Mouse (Mus musculus): ENCODE measurements around the gene Gm20662. TPM values are rescaled to one million over a fixed set of nuclear protein-coding genes. Genes with fewer than 3 reads are reported as not detected.

Gene Gm20662
- polyA plus RNA-seq, 1 experiment from 2014 or later = 0.25 TPM

- WGBS = 85% methylated on average over 7 of the region's 7 CpGs
- H3K36me3 ChIP-seq (ENCODE audit: insufficient read depth, low read length) = peaks cover 32% of the 10 kb centered on the region
- peak; percentile 44; the same call in 1 of the 2 replicates for TF ChIP-seq CTCF (IDR thresholded peaks at IDR 0.05; ENCODE audit: low read depth)
- DNase-seq (ENCODE audit: low spot score) = no peak
- no peak overlapping the region for H3K4me3 ChIP-seq (replicated peaks; ENCODE audit: low read depth, low read length)
- no peak overlapping the region for H3K27ac ChIP-seq
- no peaks in the 10 kb centered on the region for H3K27me3 ChIP-seq (ENCODE audit: insufficient read depth, low read length)
- no peak overlapping the region for H3K4me2 ChIP-seq (ENCODE audit: low read length)
- ATAC-seq (replicated peaks; ENCODE audit: low FRiP score, low read depth) = no peak
- H3K4me1 ChIP-seq (replicated peaks; ENCODE audit: insufficient read depth, low read length) = no peaks in the 10 kb centered on the region
- H3K9me3 ChIP-seq (replicated peaks; ENCODE audit: low read length) = no peaks in the 10 kb centered on the region
- no peak overlapping the region for H3K9ac ChIP-seq (ENCODE audit: low read depth, low read length)
Measured at GRCm38 (mm10) chr9:108067199-108067598, 71.0 kb downstream of the Gm20662 start.

GRCm38 (mm10) chr9:108067900-108068299 is 71.8 kb downstream of the Gm20662 start:
- DNase-seq (ENCODE audit: low spot score) = peak; percentile 92
- Histone ChIP-seq H3K9ac (ENCODE audit: low read depth, low read length) (no peak overlapping the region), H3K4me1 (replicated peaks; ENCODE audit: insufficient read depth, low read length) (no peaks in the 10 kb centered on the region), H3K4me3 (replicated peaks; ENCODE audit: low read depth, low read length) (no peak overlapping the region), H3K9me3 (replicated peaks; ENCODE audit: low read length) (no peaks in the 10 kb centered on the region), H3K4me2 (ENCODE audit: low read length) (no peak overlapping the region), H3K27ac (no peak overlapping the region), H3K36me3 (ENCODE audit: insufficient read depth, low read length) (peaks cover 27% of the 10 kb centered on the region; the same call in 1 of the 2 replicates), H3K27me3 (ENCODE audit: insufficient read depth, low read length) (no peaks in the 10 kb centered on the region)
- TF ChIP-seq CTCF (IDR thresholded peaks at IDR 0.05; ENCODE audit: low read depth) = peak; percentile 98
- no peak for ATAC-seq (replicated peaks; ENCODE audit: low FRiP score, low read depth)
- WGBS = 16% methylated on average over 8 of the region's 8 CpGs

- ATAC-seq (replicated peaks; ENCODE audit: low FRiP score, low read depth) = no peak
- Histone ChIP-seq H3K27me3 (ENCODE audit: insufficient read depth, low read length) (no peaks in the 10 kb centered on the region), H3K27ac (no peak overlapping the region), H3K4me1 (replicated peaks; ENCODE audit: insufficient read depth, low read length) (no peaks in the 10 kb centered on the region), H3K4me3 (replicated peaks; ENCODE audit: low read depth, low read length) (no peak overlapping the region), H3K4me2 (ENCODE audit: low read length) (no peak overlapping the region), H3K9ac (ENCODE audit: low read depth, low read length) (no peak overlapping the region), H3K9me3 (replicated peaks; ENCODE audit: low read length) (no peaks in the 10 kb centered on the region), H3K36me3 (ENCODE audit: insufficient read depth, low read length) (peaks cover 17% of the 10 kb centered on the region; the same call in 1 of the 2 replicates)
- TF ChIP-seq CTCF (IDR thresholded peaks at IDR 0.05; ENCODE audit: low read depth) = no peak
- 93% methylated on average over 9 of the region's 9 CpGs for WGBS
- DNase-seq (ENCODE audit: low spot score) = no peak
Measured at GRCm38 (mm10) chr9:108069007-108069406, 72.9 kb downstream of the Gm20662 start.

DNA sequence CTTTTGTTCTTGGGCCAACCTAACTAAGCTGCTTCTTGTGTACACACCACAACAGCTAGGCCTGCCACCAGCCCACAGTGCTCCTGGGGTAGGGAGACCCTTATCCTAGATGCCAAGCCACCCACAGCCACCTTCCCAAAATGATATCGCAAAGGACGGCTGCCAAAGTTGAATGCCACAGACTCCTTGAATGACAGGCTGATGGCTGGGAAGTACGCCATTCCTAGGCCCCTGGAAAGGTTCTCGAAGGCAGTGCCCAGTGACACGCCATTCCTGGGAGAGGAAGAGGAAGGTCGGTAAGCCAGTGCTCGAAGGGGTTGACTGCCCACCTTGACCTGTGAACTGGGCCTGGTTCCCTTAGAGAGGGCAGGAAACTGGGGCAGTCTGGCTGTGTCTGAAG is 73.4 kb downstream of the Gm20662 start:
- Histone ChIP-seq H3K4me1 (replicated peaks; ENCODE audit: insufficient read depth, low read length) (no peaks in the 10 kb centered on the region), H3K4me3 (replicated peaks; ENCODE audit: low read depth, low read length) (no peak overlapping the region), H3K4me2 (ENCODE audit: low read length) (no peak overlapping the region), H3K9ac (ENCODE audit: low read depth, low read length) (no peak overlapping the region), H3K27ac (no peak overlapping the region), H3K9me3 (replicated peaks; ENCODE audit: low read length) (no peaks in the 10 kb centered on the region), H3K27me3 (ENCODE audit: insufficient read depth, low read length) (no peaks in the 10 kb centered on the region), H3K36me3 (ENCODE audit: insufficient read depth, low read length) (peaks cover 14% of the 10 kb centered on the region; the same call in 1 of the 2 replicates)
- no peak for DNase-seq (ENCODE audit: low spot score)
- WGBS = 85% methylated on average over 7 of the region's 7 CpGs
- no peak for ATAC-seq (replicated peaks; ENCODE audit: low FRiP score, low read depth)
- TF ChIP-seq CTCF (IDR thresholded peaks at IDR 0.05; ENCODE audit: low read depth) = no peak

DNA sequence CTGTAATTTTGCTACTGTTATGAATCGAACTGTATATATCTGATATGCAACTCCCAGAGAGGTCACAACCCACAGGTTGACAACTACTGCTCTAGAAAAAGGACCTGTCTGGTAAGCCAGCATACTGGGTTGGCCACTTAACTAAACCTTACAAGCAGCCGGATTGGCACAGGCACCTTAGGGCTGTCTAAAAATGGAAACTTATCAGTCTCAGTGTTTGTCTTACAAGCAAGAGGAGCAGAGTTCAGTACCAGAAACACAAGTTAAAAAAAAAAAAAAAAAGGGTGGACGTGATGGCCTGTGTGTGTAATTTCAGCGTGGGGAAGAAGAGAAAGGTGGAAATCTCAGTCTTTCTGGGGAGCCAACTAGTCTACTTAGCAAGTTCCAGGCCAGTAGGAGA is 75.7 kb downstream of the Gm20662 start:
- Histone ChIP-seq H3K4me1 (replicated peaks; ENCODE audit: insufficient read depth, low read length) (no peaks in the 10 kb centered on the region), H3K27ac (no peak overlapping the region), H3K4me2 (ENCODE audit: low read length) (no peak overlapping the region), H3K27me3 (ENCODE audit: insufficient read depth, low read length) (no peaks in the 10 kb centered on the region), H3K4me3 (replicated peaks; ENCODE audit: low read depth, low read length) (no peak overlapping the region), H3K36me3 (ENCODE audit: insufficient read depth, low read length) (peaks cover 14% of the 10 kb centered on the region; the same call in 1 of the 2 replicates), H3K9me3 (replicated peaks; ENCODE audit: low read length) (no peaks in the 10 kb centered on the region), H3K9ac (ENCODE audit: low read depth, low read length) (no peak overlapping the region)
- ATAC-seq (replicated peaks; ENCODE audit: low FRiP score, low read depth) = no peak
- 92% methylated on average over 4 of the region's 4 CpGs for WGBS
- TF ChIP-seq CTCF (IDR thresholded peaks at IDR 0.05; ENCODE audit: low read depth) = no peak
- no peak for DNase-seq (ENCODE audit: low spot score)

DNA sequence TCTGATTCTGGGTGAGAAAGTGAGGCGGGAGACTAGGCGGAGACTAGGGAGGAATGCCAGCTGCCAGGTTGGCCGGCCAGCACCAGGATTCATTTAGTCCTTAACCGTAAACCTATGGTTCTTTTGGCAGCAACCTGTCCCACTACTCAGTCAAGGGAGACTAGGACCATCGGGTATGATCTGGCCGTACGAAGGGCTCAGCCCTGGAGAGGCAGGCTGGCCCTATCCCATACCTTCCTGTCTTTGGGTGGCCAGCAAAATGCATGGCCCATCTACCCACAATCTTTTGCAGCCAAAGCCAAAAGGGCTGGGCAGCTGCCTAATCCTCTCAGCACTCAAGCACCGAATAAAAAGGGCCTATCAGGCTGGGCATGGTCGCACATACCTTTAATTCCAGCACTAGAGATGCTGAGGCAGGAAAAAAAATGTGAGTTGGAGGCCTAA is 76.4 kb downstream of the Gm20662 start:
- 75% methylated on average over 9 of the region's 9 CpGs for WGBS
- no peak for ATAC-seq (replicated peaks; ENCODE audit: low FRiP score, low read depth)
- H3K4me3 ChIP-seq (replicated peaks; ENCODE audit: low read depth, low read length) = no peak overlapping the region
- no peaks in the 10 kb centered on the region for H3K9me3 ChIP-seq (replicated peaks; ENCODE audit: low read length)
- H3K4me1 ChIP-seq (replicated peaks; ENCODE audit: insufficient read depth, low read length) = no peaks in the 10 kb centered on the region
- H3K9ac ChIP-seq (ENCODE audit: low read depth, low read length) = no peak overlapping the region
- no peak for TF ChIP-seq CTCF (IDR thresholded peaks at IDR 0.05; ENCODE audit: low read depth)
- no peaks in the 10 kb centered on the region for H3K27me3 ChIP-seq (ENCODE audit: insufficient read depth, low read length)
- no peak overlapping the region for H3K4me2 ChIP-seq (ENCODE audit: low read length)
- H3K36me3 ChIP-seq (ENCODE audit: insufficient read depth, low read length) = peaks cover 14% of the 10 kb centered on the region; the same call in 1 of the 2 replicates
- no peak for DNase-seq (ENCODE audit: low spot score)
- no peak overlapping the region for H3K27ac ChIP-seq

All from kidney, postnatal 0 days (tissue).